In the genomic region with DNA sequence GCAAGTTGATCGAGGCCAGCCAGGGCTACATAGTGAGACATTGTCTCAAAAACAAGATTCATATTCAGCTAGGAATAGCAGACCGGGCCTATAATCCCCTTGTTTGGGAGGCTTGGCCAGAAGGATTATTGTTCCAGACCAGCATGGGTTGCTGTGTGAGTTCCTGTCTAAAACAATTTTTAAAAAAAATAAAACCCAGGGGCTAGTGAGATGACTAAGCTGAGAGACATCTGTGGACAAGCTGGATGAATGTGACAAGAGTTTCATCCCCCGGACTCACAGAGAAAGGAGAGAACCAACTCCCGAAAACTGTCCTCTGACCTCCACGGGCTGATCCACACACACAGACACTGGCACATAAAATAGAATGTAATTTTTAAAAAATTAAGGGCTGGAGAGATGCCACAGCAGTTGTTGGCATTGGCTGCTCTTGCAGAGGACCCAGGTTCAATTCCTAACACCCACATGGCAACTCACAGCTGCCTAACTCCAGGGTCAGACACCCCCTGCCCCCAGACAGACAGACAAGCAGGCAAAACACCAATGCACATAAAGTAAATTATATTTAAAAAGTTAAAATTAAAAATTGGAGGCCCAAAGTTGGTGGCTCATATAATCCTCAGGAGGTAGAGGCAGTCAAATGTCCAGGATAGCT, we compare ENCODE assay signal across 19 mouse cellular contexts. TPM values are rescaled to one million over a fixed set of nuclear protein-coding genes. Genes with fewer than 3 reads are reported as not detected.
DNase-seq lines count a peak whose midpoint lies in the region; ATAC-seq and TF ChIP-seq lines count a peak whose summit lies in the region.
"Had no signal": no experiment of that assay in that cellular context is flagged by ENCODE, and none has a peak within 500 bp of the region (broad histone marks: within the 10 kb centered on the region; RNA-seq: fewer than 3 reads in every experiment).

No protein-coding gene starts in this region.

- no peak overlapping the region for H3K4me3 ChIP-seq in heart, postnatal 0 days (ENCODE audit: low read depth, low read length)
- H3K4me3 ChIP-seq in midbrain, embryonic 13.5 days (replicated peaks): no peak overlapping the region
- H3K4me3 ChIP-seq in midbrain, embryonic 11.5 days (ENCODE audit: low read depth, low read length): no peak overlapping the region
- H3K4me3 ChIP-seq in forebrain, embryonic 13.5 days: no peak overlapping the region
- no peak overlapping the region for H3K4me3 ChIP-seq in stomach, embryonic 14.5 days (ENCODE audit: low read depth, low read length)
- H3K4me3 ChIP-seq: limb, embryonic 15.5 days had no signal

- H3K9ac ChIP-seq in heart, postnatal 0 days (replicated peaks; ENCODE audit: low read depth, low read length): no peak overlapping the region
- no peak overlapping the region for H3K9ac ChIP-seq in midbrain, embryonic 13.5 days (replicated peaks)
- no peak overlapping the region for H3K9ac ChIP-seq in midbrain, embryonic 11.5 days (ENCODE audit: low read length)
- H3K9ac ChIP-seq in forebrain, embryonic 13.5 days: no peak overlapping the region
- no peak overlapping the region for H3K9ac ChIP-seq in stomach, embryonic 14.5 days (replicated peaks; ENCODE audit: low read depth, low read length)
- H3K9ac ChIP-seq: limb, embryonic 15.5 days had no signal

- peaks cover 25% of the 10 kb centered on the region for H3K4me1 ChIP-seq in heart, postnatal 0 days (ENCODE audit: control insufficient read depth, insufficient read depth)
- peaks cover 40% of the 10 kb centered on the region for H3K4me1 ChIP-seq in midbrain, embryonic 13.5 days (replicated peaks)
- peaks cover 24% of the 10 kb centered on the region for H3K4me1 ChIP-seq in midbrain, embryonic 11.5 days (ENCODE audit: control insufficient read depth, insufficient read depth, low read length)
- peaks cover 41% of the 10 kb centered on the region for H3K4me1 ChIP-seq in forebrain, embryonic 13.5 days
- peaks cover 7% of the 10 kb centered on the region for H3K4me1 ChIP-seq in stomach, embryonic 14.5 days (ENCODE audit: control insufficient read depth, insufficient read depth, low read length)

- DNase-seq in heart, postnatal 0 days (ENCODE audit: low spot score): no peak
- DNase-seq in heart, postnatal 10 days: no peak
- DNase-seq in midbrain, embryonic 11.5 days (ENCODE audit: low spot score, missing footprints): no peak
- no peak for DNase-seq in layer of hippocampus, adult 9-10 months (ENCODE audit: low spot score)
- no peak for DNase-seq in left cerebral cortex, adult 18-20 months (ENCODE audit: low spot score in 2 of 2)
- DNase-seq: adrenal gland, postnatal 36 days; kidney, postnatal 14 days; lung, postnatal 14 days had no signal

- ATAC-seq in heart, postnatal 0 days (ENCODE audit: insufficient read depth, low read depth): no peak
- no peak for ATAC-seq in midbrain, embryonic 13.5 days
- ATAC-seq in midbrain, embryonic 11.5 days (ENCODE audit: low FRiP score): no peak
- ATAC-seq in forebrain, embryonic 13.5 days: no peak
- no peak for ATAC-seq in stomach, embryonic 14.5 days (ENCODE audit: insufficient number of reproducible peaks, insufficient read depth, low FRiP score, low read depth)
- ATAC-seq: intestine, embryonic 16.5 days had no signal

- no peaks in the 10 kb centered on the region for H3K36me3 ChIP-seq in heart, postnatal 0 days (replicated peaks; ENCODE audit: control insufficient read depth, insufficient read depth, low read length)
- peaks cover 3% of the 10 kb centered on the region; the same call in 1 of the 2 replicates for H3K36me3 ChIP-seq in midbrain, embryonic 13.5 days
- peaks cover 2% of the 10 kb centered on the region; the same call in 1 of the 2 replicates for H3K36me3 ChIP-seq in midbrain, embryonic 11.5 days (ENCODE audit: control insufficient read depth, insufficient read depth, low read length)
- peaks cover 7% of the 10 kb centered on the region; the same call in 1 of the 2 replicates for H3K36me3 ChIP-seq in forebrain, embryonic 13.5 days (ENCODE audit: poor library complexity, severe bottlenecking)
- H3K36me3 ChIP-seq in stomach, embryonic 14.5 days (ENCODE audit: control insufficient read depth, insufficient read depth, low read length): no peaks in the 10 kb centered on the region
- H3K36me3 ChIP-seq: embryonic facial prominence, embryonic 15.5 days; limb, embryonic 15.5 days had no signal

- no peaks in the 10 kb centered on the region for H3K9me3 ChIP-seq in heart, postnatal 0 days (replicated peaks; ENCODE audit: control insufficient read depth, low read length)
- H3K9me3 ChIP-seq in midbrain, embryonic 13.5 days: no peaks in the 10 kb centered on the region
- H3K9me3 ChIP-seq in midbrain, embryonic 11.5 days (ENCODE audit: control insufficient read depth, low read length): no peaks in the 10 kb centered on the region
- H3K9me3 ChIP-seq in forebrain, embryonic 13.5 days (replicated peaks): no peaks in the 10 kb centered on the region
- H3K9me3 ChIP-seq in stomach, embryonic 14.5 days (ENCODE audit: control insufficient read depth, low read depth, low read length): no peaks in the 10 kb centered on the region
- H3K9me3 ChIP-seq: embryonic facial prominence, embryonic 15.5 days; heart, embryonic 15.5 days; limb, embryonic 15.5 days had no signal

- intact Hi-C loops in heart, postnatal 10 days (cut with DNase I): no loop called here

- no peak for TF ChIP-seq CTCF in heart, postnatal 0 days (IDR thresholded peaks at IDR 0.05; ENCODE audit: low read depth)

- H3K27ac ChIP-seq in heart, postnatal 0 days (ENCODE audit: low read depth): peak overlapping the region; percentile 98
- peak overlapping the region; percentile 98; the same call in 1 of the 2 replicates for H3K27ac ChIP-seq in midbrain, embryonic 13.5 days
- no peak overlapping the region for H3K27ac ChIP-seq in midbrain, embryonic 11.5 days (ENCODE audit: low read depth, low read length)
- peak overlapping the region; percentile 97 for H3K27ac ChIP-seq in forebrain, embryonic 13.5 days
- 0 out of 2 replicates have a peak overlapping the region, but pooled peaks have one; percentile 28 for H3K27ac ChIP-seq in stomach, embryonic 14.5 days (ENCODE audit: low read length)

- H3K4me2 ChIP-seq in heart, postnatal 0 days (ENCODE audit: low read depth, low read length): no peak overlapping the region
- H3K4me2 ChIP-seq in midbrain, embryonic 13.5 days (replicated peaks): no peak overlapping the region
- H3K4me2 ChIP-seq in midbrain, embryonic 11.5 days: no peak overlapping the region
- no peak overlapping the region for H3K4me2 ChIP-seq in forebrain, embryonic 13.5 days
- H3K4me2 ChIP-seq in stomach, embryonic 14.5 days (replicated peaks; ENCODE audit: low read depth, low read length): no peak overlapping the region

- no peak for TF ChIP-seq EP300 in heart, postnatal 0 days (IDR thresholded peaks at IDR 0.05; ENCODE audit: low read depth)

- H3K27me3 ChIP-seq in heart, postnatal 0 days (ENCODE audit: control insufficient read depth, insufficient read depth, low read length): no peaks in the 10 kb centered on the region
- no peaks in the 10 kb centered on the region for H3K27me3 ChIP-seq in midbrain, embryonic 13.5 days
- no peaks in the 10 kb centered on the region for H3K27me3 ChIP-seq in midbrain, embryonic 11.5 days (ENCODE audit: control insufficient read depth, insufficient read depth, low read length)
- no peaks in the 10 kb centered on the region for H3K27me3 ChIP-seq in forebrain, embryonic 13.5 days
- H3K27me3 ChIP-seq in stomach, embryonic 14.5 days (ENCODE audit: control insufficient read depth, insufficient read depth, low read length): no peaks in the 10 kb centered on the region
- H3K27me3 ChIP-seq: embryonic facial prominence, embryonic 15.5 days; heart, embryonic 15.5 days; limb, embryonic 15.5 days had no signal

- WGBS in heart, postnatal 0 days: 80% methylated on average over 5 of the region's 5 CpGs
- 52% methylated on average over 5 of the region's 5 CpGs for WGBS in midbrain, embryonic 13.5 days
- WGBS in midbrain, embryonic 11.5 days: 58% methylated on average over 5 of the region's 5 CpGs
- WGBS in forebrain, embryonic 13.5 days: 50% methylated on average over 5 of the region's 5 CpGs
- 70% methylated on average over 5 of the region's 5 CpGs for WGBS in stomach, embryonic 14.5 days

RNA-seq across cellular contexts. Expression of a gene that starts 1.6 kb away (rescaled TPM):
- 17.9 and 29.2 TPM in 2 replicates for total RNA-seq in heart, postnatal 0 days (2014; rRNA removed; ENCODE audit: low replicate concordance)
- polyA plus RNA-seq in heart, postnatal 0 days (2015; fragmentation: Nextera tagmentation; extraction: Ambion mirVana): 49.2 and 51.9 TPM in 2 replicates
- 10 to 100 TPM; 44.2 to 48.1 TPM for total RNA-seq in heart, postnatal 10 days (2021)
- polyA plus RNA-seq in midbrain, embryonic 13.5 days (2015; fragmentation: Nextera tagmentation; extraction: Ambion mirVana): 165 and 170 TPM in 2 replicates
- polyA plus RNA-seq in midbrain, embryonic 11.5 days (2014; fragmentation: Nextera tagmentation; extraction: Ambion mirVana): 113 and 130 TPM in 2 replicates
- polyA plus RNA-seq in forebrain, embryonic 13.5 days (2015; fragmentation: Nextera tagmentation; extraction: Ambion mirVana): 164 and 173 TPM in 2 replicates
- polyA plus RNA-seq in stomach, embryonic 14.5 days (2014; fragmentation: Nextera tagmentation; extraction: Ambion mirVana): 116 and 124 TPM in 2 replicates
- 100 to 1,000 TPM; 110 to 111 TPM for total RNA-seq in left cerebral cortex, adult 18-20 months (2021)

RNA-seq across cellular contexts. Expression of a gene that starts 4.4 kb away (rescaled TPM):
- total RNA-seq in heart, postnatal 0 days (2014; rRNA removed; ENCODE audit: low replicate concordance): 164 and 181 TPM in 2 replicates
- polyA plus RNA-seq in heart, postnatal 0 days (2015; fragmentation: Nextera tagmentation; extraction: Ambion mirVana): 53.7 and 54.6 TPM in 2 replicates
- total RNA-seq in heart, postnatal 10 days (2021): 100 to 1,000 TPM; 213 to 228 TPM
- polyA plus RNA-seq in midbrain, embryonic 13.5 days (2015; fragmentation: Nextera tagmentation; extraction: Ambion mirVana): 10.0 and 11.0 TPM in 2 replicates
- 21.5 and 27.4 TPM in 2 replicates for polyA plus RNA-seq in midbrain, embryonic 11.5 days (2014; fragmentation: Nextera tagmentation; extraction: Ambion mirVana)
- 10.5 and 10.6 TPM in 2 replicates for polyA plus RNA-seq in forebrain, embryonic 13.5 days (2015; fragmentation: Nextera tagmentation; extraction: Ambion mirVana)
- 17.4 and 19.2 TPM in 2 replicates for polyA plus RNA-seq in stomach, embryonic 14.5 days (2014; fragmentation: Nextera tagmentation; extraction: Ambion mirVana)
- total RNA-seq in left cerebral cortex, adult 18-20 months (2021): 100 to 1,000 TPM; 123 to 141 TPM

RNA-seq across cellular contexts. Expression of a gene that starts 41.7 kb away (rescaled TPM):
- not detected in 2 replicates for total RNA-seq in heart, postnatal 0 days (2014; rRNA removed; ENCODE audit: low replicate concordance)
- 0.15 and 0.30 TPM in 2 replicates for polyA plus RNA-seq in heart, postnatal 0 days (2015; fragmentation: Nextera tagmentation; extraction: Ambion mirVana)
- total RNA-seq in heart, postnatal 10 days (2021): not detected
- polyA plus RNA-seq in midbrain, embryonic 13.5 days (2015; fragmentation: Nextera tagmentation; extraction: Ambion mirVana): 0.54 TPM in 1 of 2 replicates, not detected in the other
- polyA plus RNA-seq in midbrain, embryonic 11.5 days (2014; fragmentation: Nextera tagmentation; extraction: Ambion mirVana): 0.34 and 0.43 TPM in 2 replicates
- 0.68 TPM in 1 of 2 replicates, not detected in the other for polyA plus RNA-seq in forebrain, embryonic 13.5 days (2015; fragmentation: Nextera tagmentation; extraction: Ambion mirVana)
- polyA plus RNA-seq in stomach, embryonic 14.5 days (2014; fragmentation: Nextera tagmentation; extraction: Ambion mirVana): 0.56 TPM in 1 of 2 replicates, not detected in the other
- not detected for total RNA-seq in left cerebral cortex, adult 18-20 months (2021)
- total RNA-seq: adrenal gland, postnatal 36 days; common myeloid progenitor, adult 5-6 weeks; gastrocnemius, adult 8-10 months; monocyte, adult 5-6 weeks had no signal
- polyA plus RNA-seq: embryonic facial prominence, embryonic 15.5 days; heart, embryonic 15.5 days; thymus, postnatal 0 days had no signal
